Mouse (Mus musculus): ENCODE data around the gene Fgfr2. TPM values are rescaled to one million over a fixed set of nuclear protein-coding genes. Genes with fewer than 3 reads are reported as not detected.

The Fgfr2 gene
- polyA plus RNA-seq, 1 experiment from 2014 or later: 86.9 TPM

- Histone ChIP-seq H3K27ac (ENCODE audit: low read depth, low read length) (no peak overlapping the region), H3K4me2 (ENCODE audit: low read depth) (no peak overlapping the region), H3K9ac (ENCODE audit: low read length) (no peak overlapping the region), H3K4me1 (ENCODE audit: control insufficient read depth, insufficient read depth, low read length) (no peaks in the 10 kb centered on the region), H3K4me3 (ENCODE audit: low read depth, low read length) (no peak overlapping the region), H3K9me3 (ENCODE audit: control insufficient read depth, low read length) (no peaks in the 10 kb centered on the region), H3K36me3 (ENCODE audit: control insufficient read depth, insufficient read depth, low read length) (no peaks in the 10 kb centered on the region), H3K27me3 (ENCODE audit: control insufficient read depth, insufficient read depth, low read length) (no peaks in the 10 kb centered on the region)
- DNase-seq (ENCODE audit: low spot score) (no peak), ATAC-seq (ENCODE audit: insufficient read depth, low FRiP score, low TSS enrichment) (no peak)
- WGBS: 78% methylated on average over 2 of the region's 2 CpGs
These were observed 1791.5 kb downstream of the Fgfr2 start for GRCm38 (mm10) chr7:131331688-131332087.

- 94% methylated on average over 5 of the region's 5 CpGs for WGBS
- Histone ChIP-seq H3K27ac (ENCODE audit: low read depth, low read length) (no peak within 1 kb of the TSS), H3K27me3 (ENCODE audit: control insufficient read depth, insufficient read depth, low read length) (no peaks in the 10 kb centered on the region), H3K36me3 (ENCODE audit: control insufficient read depth, insufficient read depth, low read length) (no peaks in the 10 kb centered on the region), H3K9ac (ENCODE audit: low read length) (no peak within 1 kb of the TSS), H3K4me3 (ENCODE audit: low read depth, low read length) (no peak within 1 kb of the TSS), H3K4me2 (ENCODE audit: low read depth) (no peak within 1 kb of the TSS), H3K9me3 (ENCODE audit: control insufficient read depth, low read length) (no peaks in the 10 kb centered on the region), H3K4me1 (ENCODE audit: control insufficient read depth, insufficient read depth, low read length) (no peaks in the 10 kb centered on the region)
- DNase-seq (ENCODE audit: low spot score): no peak
- ATAC-seq (ENCODE audit: insufficient read depth, low FRiP score, low TSS enrichment): no peak
These were observed 1793.7 kb downstream of the Fgfr2 start, which contains the start of gene Fam24b for GRCm38 (mm10) chr7:131329416-131329815. Gene Fam24b (minus strand): TSS chr7:131329516.

- ATAC-seq (ENCODE audit: insufficient read depth, low FRiP score, low TSS enrichment) (no peak), DNase-seq (ENCODE audit: low spot score) (no peak)
- H3K36me3 ChIP-seq (ENCODE audit: control insufficient read depth, insufficient read depth, low read length): no peaks in the 10 kb centered on the region
- no peaks in the 10 kb centered on the region for H3K27me3 ChIP-seq (ENCODE audit: control insufficient read depth, insufficient read depth, low read length)
- no peaks in the 10 kb centered on the region for H3K9me3 ChIP-seq (ENCODE audit: control insufficient read depth, low read length)
- 92% methylated on average over 5 of the region's 5 CpGs for WGBS
- no peak overlapping the region for H3K9ac ChIP-seq (ENCODE audit: low read length)
- H3K27ac ChIP-seq (ENCODE audit: low read depth, low read length): no peak overlapping the region
- H3K4me2 ChIP-seq (ENCODE audit: low read depth): no peak overlapping the region
- H3K4me3 ChIP-seq (ENCODE audit: low read depth, low read length): no peak overlapping the region
- H3K4me1 ChIP-seq (ENCODE audit: control insufficient read depth, insufficient read depth, low read length): no peaks in the 10 kb centered on the region
These were observed 1796.1 kb downstream of the Fgfr2 start for GRCm38 (mm10) chr7:131327054-131327453.

GRCm38 (mm10) chr7:131322192-131322591 lies 1801.0 kb downstream of the Fgfr2 start, which contains the start of gene Cuzd1:
Gene Cuzd1 (minus strand): TSS chr7:131322292.
- DNase-seq (ENCODE audit: low spot score): no peak
- Histone ChIP-seq H3K4me1 (ENCODE audit: control insufficient read depth, insufficient read depth, low read length) (no peaks in the 10 kb centered on the region), H3K27ac (ENCODE audit: low read depth, low read length) (no peak within 1 kb of the TSS), H3K27me3 (ENCODE audit: control insufficient read depth, insufficient read depth, low read length) (no peaks in the 10 kb centered on the region), H3K4me3 (ENCODE audit: low read depth, low read length) (no peak within 1 kb of the TSS), H3K36me3 (ENCODE audit: control insufficient read depth, insufficient read depth, low read length) (no peaks in the 10 kb centered on the region), H3K9me3 (ENCODE audit: control insufficient read depth, low read length) (no peaks in the 10 kb centered on the region), H3K4me2 (ENCODE audit: low read depth) (no peak within 1 kb of the TSS), H3K9ac (ENCODE audit: low read length) (no peak within 1 kb of the TSS)
- 81% methylated on average over 2 of the region's 2 CpGs for WGBS
- no peak for ATAC-seq (ENCODE audit: insufficient read depth, low FRiP score, low TSS enrichment)

- Histone ChIP-seq H3K36me3 (ENCODE audit: control insufficient read depth, insufficient read depth, low read length) (no peaks in the 10 kb centered on the region), H3K4me2 (ENCODE audit: low read depth) (no peak overlapping the region), H3K4me3 (ENCODE audit: low read depth, low read length) (no peak overlapping the region), H3K9ac (ENCODE audit: low read length) (no peak overlapping the region), H3K27ac (ENCODE audit: low read depth, low read length) (no peak overlapping the region), H3K9me3 (ENCODE audit: control insufficient read depth, low read length) (no peaks in the 10 kb centered on the region), H3K4me1 (ENCODE audit: control insufficient read depth, insufficient read depth, low read length) (no peaks in the 10 kb centered on the region), H3K27me3 (ENCODE audit: control insufficient read depth, insufficient read depth, low read length) (no peaks in the 10 kb centered on the region)
- DNase-seq (ENCODE audit: low spot score) (no peak), ATAC-seq (ENCODE audit: insufficient read depth, low FRiP score, low TSS enrichment) (no peak)
- 74% methylated on average over 5 of the region's 7 CpGs for WGBS
These were observed 1804.8 kb downstream of the Fgfr2 start for GRCm38 (mm10) chr7:131318340-131318739.

GRCm38 (mm10) chr7:131317587-131317986 lies 1805.6 kb downstream of the Fgfr2 start:
- Histone ChIP-seq H3K27ac (ENCODE audit: low read depth, low read length) (no peak overlapping the region), H3K36me3 (ENCODE audit: control insufficient read depth, insufficient read depth, low read length) (no peaks in the 10 kb centered on the region), H3K4me1 (ENCODE audit: control insufficient read depth, insufficient read depth, low read length) (no peaks in the 10 kb centered on the region), H3K27me3 (ENCODE audit: control insufficient read depth, insufficient read depth, low read length) (no peaks in the 10 kb centered on the region), H3K4me2 (ENCODE audit: low read depth) (no peak overlapping the region), H3K4me3 (ENCODE audit: low read depth, low read length) (no peak overlapping the region), H3K9me3 (ENCODE audit: control insufficient read depth, low read length) (no peaks in the 10 kb centered on the region), H3K9ac (ENCODE audit: low read length) (no peak overlapping the region)
- ATAC-seq (ENCODE audit: insufficient read depth, low FRiP score, low TSS enrichment) (no peak), DNase-seq (ENCODE audit: low spot score) (no peak)
- 74% methylated on average over 12 of the region's 12 CpGs for WGBS

GRCm38 (mm10) chr7:131314493-131314892 lies 1808.7 kb downstream of the Fgfr2 start:
- DNase-seq (ENCODE audit: low spot score) (no peak), ATAC-seq (ENCODE audit: insufficient read depth, low FRiP score, low TSS enrichment) (no peak)
- 88% methylated on average over 7 of the region's 7 CpGs for WGBS
- no peak overlapping the region for H3K27ac ChIP-seq (ENCODE audit: low read depth, low read length)
- no peaks in the 10 kb centered on the region for H3K4me1 ChIP-seq (ENCODE audit: control insufficient read depth, insufficient read depth, low read length)
- no peaks in the 10 kb centered on the region for H3K36me3 ChIP-seq (ENCODE audit: control insufficient read depth, insufficient read depth, low read length)
- no peaks in the 10 kb centered on the region for H3K27me3 ChIP-seq (ENCODE audit: control insufficient read depth, insufficient read depth, low read length)
- no peak overlapping the region for H3K9ac ChIP-seq (ENCODE audit: low read length)
- no peak overlapping the region for H3K4me2 ChIP-seq (ENCODE audit: low read depth)
- no peak overlapping the region for H3K4me3 ChIP-seq (ENCODE audit: low read depth, low read length)
- H3K9me3 ChIP-seq (ENCODE audit: control insufficient read depth, low read length): no peaks in the 10 kb centered on the region

- Histone ChIP-seq H3K4me2 (ENCODE audit: low read depth) (no peak overlapping the region), H3K4me1 (ENCODE audit: control insufficient read depth, insufficient read depth, low read length) (no peaks in the 10 kb centered on the region), H3K36me3 (ENCODE audit: control insufficient read depth, insufficient read depth, low read length) (no peaks in the 10 kb centered on the region), H3K9ac (ENCODE audit: low read length) (no peak overlapping the region), H3K9me3 (ENCODE audit: control insufficient read depth, low read length) (no peaks in the 10 kb centered on the region), H3K27me3 (ENCODE audit: control insufficient read depth, insufficient read depth, low read length) (no peaks in the 10 kb centered on the region), H3K27ac (ENCODE audit: low read depth, low read length) (no peak overlapping the region), H3K4me3 (ENCODE audit: low read depth, low read length) (no peak overlapping the region)
- DNase-seq (ENCODE audit: low spot score): no peak
- ATAC-seq (ENCODE audit: insufficient read depth, low FRiP score, low TSS enrichment): no peak
- whole genome bisulfite sequencing: 83% methylated on average over 5 of the region's 5 CpGs
These were observed 1816.4 kb downstream of the Fgfr2 start for GRCm38 (mm10) chr7:131306733-131307132.

GRCm38 (mm10) chr7:131303340-131303739 lies 1819.8 kb downstream of the Fgfr2 start:
- WGBS: 83% methylated on average over 8 of the region's 8 CpGs

More at GRCm38 (mm10) chr7:131303340-131303739, 1819.8 kb downstream of the Fgfr2 start:
- Histone ChIP-seq H3K9me3 (ENCODE audit: control insufficient read depth, low read length) (no peaks in the 10 kb centered on the region), H3K4me2 (ENCODE audit: low read depth) (no peak overlapping the region), H3K4me1 (ENCODE audit: control insufficient read depth, insufficient read depth, low read length) (no peaks in the 10 kb centered on the region), H3K27ac (ENCODE audit: low read depth, low read length) (no peak overlapping the region), H3K27me3 (ENCODE audit: control insufficient read depth, insufficient read depth, low read length) (no peaks in the 10 kb centered on the region; the same call in 1 of the 2 replicates), H3K4me3 (ENCODE audit: low read depth, low read length) (no peak overlapping the region), H3K9ac (ENCODE audit: low read length) (no peak overlapping the region), H3K36me3 (ENCODE audit: control insufficient read depth, insufficient read depth, low read length) (no peaks in the 10 kb centered on the region)
- DNase-seq (ENCODE audit: low spot score) (no peak), ATAC-seq (ENCODE audit: insufficient read depth, low FRiP score, low TSS enrichment) (no peak)
